Mouse (Mus musculus): Measurements from ENCODE around the gene Pagr1a.

Pagr1a gene

DNA sequence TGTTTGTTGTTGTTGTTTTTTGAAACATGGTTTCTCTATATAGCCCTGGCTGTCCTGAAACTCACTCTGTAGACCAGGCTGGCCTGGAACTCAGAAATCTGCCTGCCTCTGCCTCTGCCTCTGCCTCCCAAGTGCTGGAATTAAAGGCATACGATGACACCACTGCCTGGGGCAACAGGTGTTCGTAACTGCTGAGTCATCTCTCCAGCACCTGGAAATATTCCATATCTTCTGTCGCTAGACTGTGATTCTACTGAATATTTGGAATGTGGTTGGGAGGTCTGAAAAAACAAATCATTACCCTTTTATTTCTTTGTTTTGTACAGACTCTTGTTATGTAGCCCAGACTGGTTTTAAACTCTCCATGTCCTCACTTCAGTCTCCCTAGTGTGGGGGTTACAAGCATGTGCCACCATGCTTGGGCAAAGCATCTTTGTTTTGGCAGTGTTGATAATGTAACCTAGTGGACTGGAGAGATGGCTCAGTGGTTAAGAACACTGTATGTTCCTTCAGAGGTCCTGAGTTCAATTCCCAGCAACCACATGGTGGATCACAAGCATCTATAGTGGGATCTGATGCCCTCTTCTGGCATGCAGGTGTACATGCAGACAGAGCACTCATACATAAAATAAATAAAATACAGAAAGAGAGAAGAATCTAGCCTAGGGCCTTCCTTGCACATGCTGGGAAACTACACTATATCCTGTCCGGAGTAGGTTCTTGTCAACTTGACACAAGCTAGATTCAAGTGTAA lies 12.9 kb downstream of the Pagr1a start:
- DNase-seq (ENCODE audit: extremely low spot score, low read depth, low spot score): no peak

DNA sequence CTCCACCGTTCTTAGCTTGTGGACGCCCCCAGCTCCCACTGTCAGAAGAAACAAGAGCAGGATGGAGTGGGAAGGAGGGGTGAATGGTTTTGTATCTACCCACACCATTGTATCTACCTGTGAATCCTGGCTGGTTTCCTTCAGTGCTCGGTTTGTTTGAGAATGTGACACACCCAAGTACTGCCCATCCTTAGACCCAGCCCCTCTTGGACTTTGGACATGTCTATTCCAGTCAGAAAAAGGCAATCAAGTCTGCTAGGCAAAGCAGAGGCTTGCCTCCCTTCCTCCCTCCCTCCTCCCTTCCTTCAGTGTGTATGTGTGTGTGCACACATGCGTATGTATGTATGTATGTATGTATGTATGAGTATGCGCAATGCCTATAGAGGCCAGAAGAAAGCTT lies 13.5 kb downstream of the Pagr1a start:
- DNase-seq (ENCODE audit: extremely low spot score, low read depth, low spot score): no peak

DNA sequence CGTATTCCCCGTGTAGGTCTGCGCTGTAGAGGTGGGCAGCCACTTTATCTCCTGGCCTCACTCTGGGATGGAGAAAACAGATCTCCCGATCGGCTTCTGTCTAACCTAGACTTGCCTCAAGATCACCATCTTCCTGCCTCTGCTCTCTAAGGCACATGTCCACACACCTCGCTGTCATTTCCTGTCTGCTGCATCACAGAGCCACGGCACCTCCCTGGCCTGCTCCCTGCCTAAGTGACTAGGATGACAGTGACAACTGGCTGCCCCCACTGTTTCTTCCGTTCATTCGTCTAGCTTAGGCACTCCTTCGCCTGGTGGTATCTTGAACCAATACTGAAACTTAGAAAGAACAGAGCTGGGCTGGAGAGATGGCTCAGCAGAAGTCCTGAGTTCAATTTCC lies 17.6 kb downstream of the Pagr1a start:
- no peak for DNase-seq (ENCODE audit: extremely low spot score, low read depth, low spot score)

DNA sequence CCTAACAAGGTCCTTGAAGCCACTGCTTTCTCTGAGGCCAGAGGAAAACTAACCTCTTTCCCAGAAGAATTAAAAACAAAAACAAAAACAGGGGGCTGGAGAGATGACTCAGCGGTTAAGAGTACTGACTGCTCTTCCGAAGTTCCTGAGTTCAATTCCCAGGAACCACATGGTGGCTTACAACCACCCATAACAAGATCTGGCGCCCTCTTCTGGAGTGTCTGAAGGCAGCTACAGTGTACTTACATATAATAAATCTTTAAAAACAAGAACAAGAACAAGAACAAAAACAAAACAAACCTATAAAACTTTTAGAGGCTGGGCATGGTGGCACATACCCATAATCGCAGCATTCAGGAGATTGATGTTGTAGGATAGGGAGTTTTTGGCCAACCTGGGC lies 20.7 kb downstream of the Pagr1a start:
- DNase-seq (ENCODE audit: extremely low spot score, low read depth, low spot score): no peak

DNA sequence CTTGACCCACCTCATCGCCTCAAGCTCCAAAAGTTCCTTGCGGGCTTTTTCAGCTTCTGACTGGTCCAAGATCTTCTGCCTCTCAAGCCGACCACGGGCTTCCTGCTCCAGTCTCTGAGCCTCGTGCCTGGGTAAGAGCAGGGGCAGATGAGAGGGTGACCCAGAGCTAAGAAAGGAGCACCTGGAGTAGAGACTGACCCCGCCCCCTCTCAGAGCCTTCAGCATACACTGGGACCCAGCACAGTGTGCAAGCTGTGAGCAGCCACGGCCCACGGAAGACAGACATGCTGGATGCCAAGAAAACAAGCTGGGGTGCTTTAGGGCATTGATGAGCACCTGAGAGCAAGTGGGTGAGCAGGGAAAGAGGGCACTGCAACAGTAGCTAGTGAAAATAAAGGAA lies 28.3 kb downstream of the Pagr1a start:
- no peak for DNase-seq (ENCODE audit: extremely low spot score, low read depth, low spot score)

DNA sequence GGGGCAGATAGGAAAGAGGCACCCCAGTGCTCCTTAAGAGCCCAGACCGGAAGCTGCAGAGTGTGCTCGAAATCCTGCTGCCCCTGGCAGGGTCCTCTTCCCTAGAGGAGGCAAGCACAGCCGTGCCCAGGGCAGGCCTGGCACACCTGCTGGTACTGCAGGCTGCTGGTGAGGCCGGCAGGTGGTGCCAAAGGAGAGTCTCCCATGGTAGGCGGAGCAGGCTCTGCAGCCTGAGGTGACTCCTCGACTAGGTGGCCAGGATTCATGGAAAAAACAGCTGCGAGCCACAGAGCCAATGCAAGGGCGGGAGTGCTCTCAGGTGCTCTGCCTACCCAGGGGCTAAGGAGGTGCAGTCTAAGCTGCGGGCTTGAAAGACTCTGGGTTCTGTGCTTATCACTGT lies 30.8 kb downstream of the Pagr1a start:
- DNase-seq (ENCODE audit: extremely low spot score, low read depth, low spot score): no peak

DNA sequence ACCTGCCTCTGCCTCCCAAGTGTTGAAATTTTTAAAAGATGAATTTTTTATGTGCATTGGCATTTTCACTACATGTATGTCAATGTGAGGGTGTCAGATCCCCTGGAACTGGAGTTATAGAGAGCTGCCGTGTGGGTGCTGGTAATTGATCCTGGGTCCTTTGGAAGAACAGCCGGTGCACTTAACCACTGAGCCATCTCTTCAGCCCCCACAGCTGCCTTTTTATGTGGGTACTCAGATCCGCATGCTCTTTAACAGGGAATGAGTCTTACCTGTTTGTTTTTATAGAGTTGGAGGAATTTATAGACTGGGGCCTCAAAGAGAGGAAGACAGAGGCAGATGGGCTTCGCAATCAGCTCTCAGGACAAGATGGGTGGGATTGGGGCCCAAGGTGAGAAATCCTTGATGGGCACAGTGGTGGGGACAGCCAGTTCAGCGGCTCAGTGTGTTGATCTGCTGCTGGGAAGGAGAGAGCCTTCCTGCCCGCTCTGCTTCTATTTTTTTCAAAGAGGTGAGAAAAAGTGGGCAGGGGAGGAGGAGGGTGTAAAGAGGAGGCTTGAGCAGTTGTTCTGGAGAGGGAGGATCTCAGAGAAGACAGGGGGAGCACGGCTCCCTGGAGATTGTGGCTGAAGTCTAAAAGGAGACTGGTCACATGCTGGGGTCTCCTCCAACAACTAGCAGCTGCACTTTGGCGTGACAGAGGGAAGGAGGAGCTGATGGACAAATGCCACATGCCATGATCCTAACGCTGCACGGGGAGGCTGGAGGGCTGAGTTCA lies 32.3 kb downstream of the Pagr1a start:
- no peak for DNase-seq (ENCODE audit: extremely low spot score, low read depth, low spot score)

DNA sequence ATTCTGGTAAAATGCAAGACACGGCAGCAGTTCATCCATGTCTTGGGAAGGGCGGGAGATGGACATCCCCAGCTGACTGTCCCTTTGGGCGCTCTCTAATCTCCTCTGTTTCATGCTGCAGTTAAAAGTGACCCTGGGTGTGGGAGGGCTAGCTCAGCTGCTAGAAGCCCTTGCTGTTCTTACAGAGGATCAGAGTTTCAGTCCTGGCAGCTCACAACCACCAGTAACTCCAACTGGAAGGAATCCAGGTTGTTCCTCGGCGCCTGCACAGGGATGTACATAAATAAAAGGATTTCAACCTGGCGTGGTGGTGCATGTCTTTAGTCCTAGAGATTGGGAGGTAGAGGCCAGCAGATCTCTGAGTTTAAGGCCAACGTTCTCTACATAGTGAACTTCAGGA lies 34.0 kb downstream of the Pagr1a start:
- no peak for DNase-seq (ENCODE audit: extremely low spot score, low read depth, low spot score)

DNA sequence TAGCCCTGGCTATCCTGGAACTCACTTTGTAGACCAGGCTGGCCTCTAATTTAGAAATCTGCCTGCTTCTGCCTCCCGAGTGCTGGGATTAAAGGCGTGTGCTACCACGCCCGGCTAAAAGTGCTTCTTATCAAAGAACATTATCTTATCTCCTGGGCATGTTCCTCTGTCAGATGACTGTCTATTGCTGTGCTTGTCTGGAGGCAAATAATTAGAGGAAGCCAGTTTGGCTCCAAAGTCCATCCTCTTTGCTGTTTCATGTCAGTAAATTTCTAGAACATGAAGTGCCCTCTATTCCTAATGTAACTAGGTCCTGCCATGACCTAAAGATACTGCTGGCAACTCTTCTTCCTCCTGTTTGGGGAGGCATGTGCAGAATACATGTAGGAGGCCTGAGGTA lies 35.1 kb downstream of the Pagr1a start:
- no peak for DNase-seq (ENCODE audit: extremely low spot score, low read depth, low spot score)

DNA sequence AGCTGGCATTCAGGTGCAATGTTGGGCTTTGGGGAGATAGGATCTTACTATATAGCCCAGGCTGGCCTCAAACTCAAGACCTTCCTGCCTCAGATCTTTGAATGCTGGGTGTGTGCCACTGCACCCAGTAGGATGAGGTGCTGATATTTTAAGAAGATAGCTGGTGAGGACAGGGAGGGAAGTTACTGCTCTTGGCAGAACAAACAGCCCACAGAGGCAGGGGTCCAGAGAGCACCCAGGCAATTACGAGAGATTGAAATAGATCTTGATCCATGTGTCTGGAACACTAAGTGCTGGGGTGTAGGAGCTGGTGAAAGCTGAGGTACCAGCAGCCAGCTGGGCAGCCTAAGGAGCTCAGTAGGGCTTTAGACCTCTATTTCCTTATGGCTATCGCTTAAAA lies 35.6 kb downstream of the Pagr1a start:
- no peak for DNase-seq (ENCODE audit: extremely low spot score, low read depth, low spot score)

DNA sequence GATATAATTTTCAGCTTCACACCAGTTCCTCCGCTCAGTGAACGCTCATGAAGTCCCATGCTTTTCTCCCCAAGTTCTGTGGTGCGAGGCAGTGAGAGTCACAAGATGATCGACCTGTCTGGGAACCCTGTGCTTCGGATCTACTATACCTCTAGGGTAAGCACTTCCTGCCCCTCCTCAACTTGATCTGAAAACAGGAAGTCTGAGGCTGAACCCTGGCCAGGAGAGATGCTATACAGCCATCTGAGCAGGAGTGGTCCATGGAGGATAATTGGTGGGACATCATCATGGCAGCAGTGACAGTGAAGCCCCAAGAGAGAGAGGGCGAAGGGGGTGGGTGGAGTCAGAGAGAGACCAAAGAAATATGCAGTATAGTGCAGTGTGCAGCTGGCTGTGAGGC lies 38.3 kb downstream of the Pagr1a start:
- no peak for DNase-seq (ENCODE audit: extremely low spot score, low read depth, low spot score)

DNA sequence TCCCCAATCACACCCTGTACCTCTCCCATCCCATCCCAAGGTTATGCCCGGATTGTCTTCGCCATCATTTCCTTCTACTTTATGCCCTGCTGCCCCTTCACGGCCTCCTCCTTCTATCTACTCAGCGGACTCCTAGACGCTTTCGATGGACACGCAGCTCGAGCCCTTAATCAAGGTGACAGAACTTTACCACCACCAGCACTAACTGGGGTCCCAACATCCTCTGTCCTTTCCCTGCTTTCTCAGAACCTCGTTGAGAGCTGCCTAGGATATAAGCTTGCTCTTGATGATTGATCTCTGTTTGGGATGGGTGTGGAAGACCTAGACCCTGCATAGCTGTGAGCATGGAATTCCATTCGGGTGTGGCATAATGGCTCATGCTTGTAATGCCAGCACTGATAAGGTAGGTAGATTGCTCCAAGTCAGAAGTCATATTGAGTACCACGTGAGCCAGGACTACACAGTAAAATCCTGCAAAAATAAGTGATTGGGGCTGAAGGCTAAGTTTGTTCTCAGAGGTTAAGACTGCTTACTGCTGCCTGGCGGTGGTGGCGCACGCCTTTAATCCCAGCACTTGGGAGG lies 40.2 kb downstream of the Pagr1a start:
- DNase-seq (ENCODE audit: extremely low spot score, low read depth, low spot score): no peak

DNA sequence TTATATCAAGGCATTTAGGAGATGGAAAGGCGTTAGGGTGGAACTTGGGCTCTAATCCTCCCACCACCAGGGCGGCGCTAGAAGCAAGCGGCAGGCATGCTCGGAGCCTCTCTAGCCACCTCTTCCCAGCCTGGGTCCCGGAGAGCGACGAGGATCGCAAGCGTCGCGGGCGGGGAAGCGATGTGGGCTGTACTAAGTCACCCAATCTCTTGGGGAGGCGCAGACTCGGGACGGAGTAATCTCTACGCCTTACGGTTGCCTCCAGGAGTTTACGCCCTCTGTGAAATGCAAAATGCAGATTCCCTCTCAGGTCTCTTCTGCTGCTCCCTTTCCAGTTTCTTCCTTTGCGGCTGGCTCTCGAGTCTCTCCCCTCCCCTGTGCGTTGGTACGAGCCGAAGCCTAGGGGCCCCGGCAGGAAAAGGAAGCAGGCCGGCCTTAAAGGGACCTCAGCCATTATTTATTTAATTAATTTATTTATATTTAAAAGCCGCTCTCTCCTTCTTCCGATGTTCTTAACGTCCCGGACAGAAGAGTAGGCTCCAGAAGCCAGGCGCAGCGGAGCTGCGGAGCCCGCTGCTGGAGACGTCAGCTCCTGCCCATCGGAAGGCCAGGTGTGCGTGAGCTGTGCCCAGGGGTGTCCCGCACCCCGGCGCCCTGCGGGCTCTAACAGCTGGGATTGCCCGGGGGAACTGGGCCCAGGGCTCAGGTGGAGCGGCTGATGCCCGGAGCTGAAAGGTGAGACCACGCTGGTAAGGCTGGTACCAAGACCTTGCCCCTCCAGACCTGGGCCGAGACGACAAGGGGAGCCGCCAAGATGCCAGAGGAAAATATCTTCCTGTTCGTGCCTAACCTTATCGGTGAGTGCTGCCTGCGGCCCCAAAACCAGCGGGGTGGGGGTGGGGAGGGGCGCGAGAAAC lies 40.9 kb downstream of the Pagr1a start, which contains the start of gene Cdiptos:
Cdiptos (minus strand) TSS at position 149 of the 917 bp plus-strand sequence.
- peak; percentile 92 for DNase-seq (ENCODE audit: extremely low spot score, low read depth, low spot score)

DNA sequence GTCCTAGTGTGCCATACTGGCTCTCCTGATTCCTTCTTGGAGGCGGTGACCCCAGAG lies 41.4 kb downstream of the Pagr1a start, which contains the start of gene Cdipt:
Cdipt (plus strand) TSS at position 22 of the 57 bp plus-strand sequence.
- DNase-seq (ENCODE audit: extremely low spot score, low read depth, low spot score): no peak

DNA sequence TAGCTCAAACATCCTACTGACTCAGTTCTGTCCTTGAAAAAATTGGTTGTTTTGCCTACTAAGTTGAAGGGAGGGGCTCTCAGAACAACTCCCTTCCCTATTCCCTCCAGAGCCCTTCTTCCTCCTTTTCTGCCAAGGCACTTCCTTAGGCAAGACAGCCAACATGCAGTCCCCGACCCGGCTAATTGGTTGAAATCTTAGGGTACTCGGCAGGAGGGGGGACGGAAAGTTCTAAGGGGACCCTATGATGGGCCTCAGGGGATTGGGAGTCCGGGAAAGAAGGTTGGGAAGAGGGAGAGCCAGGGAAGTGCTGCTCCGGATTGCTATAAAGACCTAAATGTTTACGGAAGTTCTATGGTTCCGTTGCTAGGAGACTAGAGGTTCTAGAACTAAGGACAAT lies 41.7 kb downstream of the Pagr1a start:
- DNase-seq (ENCODE audit: extremely low spot score, low read depth, low spot score): no peak

DNA sequence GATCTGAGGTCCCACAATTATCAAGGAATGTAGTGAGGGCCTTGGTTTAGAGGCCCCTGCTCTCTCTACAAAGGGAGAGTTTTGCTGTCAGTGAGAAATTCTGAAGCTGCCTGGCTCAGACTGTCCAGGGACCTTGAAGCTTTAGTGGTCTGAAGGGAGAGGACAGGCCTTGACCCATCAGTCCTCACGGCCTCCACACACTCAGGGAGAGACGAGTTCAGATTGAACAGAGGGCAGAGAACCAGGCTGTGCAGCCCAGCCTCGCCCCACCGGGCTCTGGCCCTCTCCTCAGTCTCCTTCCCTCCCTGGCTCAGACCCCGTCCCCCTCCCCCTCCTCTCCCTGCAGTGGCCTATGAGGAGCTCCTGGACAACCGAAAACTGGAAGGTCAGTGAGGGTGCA lies 49.8 kb downstream of the Pagr1a start:
- no peak for DNase-seq (ENCODE audit: extremely low spot score, low read depth, low spot score)

DNA sequence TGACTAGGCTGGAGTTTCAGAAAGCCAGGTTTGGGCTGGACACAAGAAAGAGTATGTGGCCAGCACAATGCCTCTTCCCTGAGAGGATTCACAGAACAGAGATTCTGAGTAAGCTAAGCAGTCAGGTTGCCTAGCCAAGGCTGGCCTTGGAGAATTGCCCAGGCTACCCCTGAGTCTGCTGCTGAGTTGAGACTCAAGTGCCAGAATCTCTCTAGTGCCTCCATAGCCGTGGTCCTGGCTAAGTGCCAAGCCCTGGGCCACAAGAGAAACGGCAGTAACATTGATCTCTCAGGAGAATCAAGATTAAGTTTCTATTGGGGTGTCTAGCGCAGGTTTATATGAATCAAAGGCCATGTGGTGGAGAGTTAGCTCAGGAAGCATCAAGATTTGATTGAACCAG lies 51.6 kb downstream of the Pagr1a start:
- no peak for DNase-seq (ENCODE audit: extremely low spot score, low read depth, low spot score)
